Mouse (Mus musculus): Measurements from ENCODE around the gene Exosc7. TPM values are rescaled to one million over a fixed set of nuclear protein-coding genes. Genes with fewer than 3 reads are reported as not detected.

Exosc7 gene
- polyA plus RNA-seq, 1 experiment from 2014 or later: 71.4 TPM

GRCm38 (mm10) chr9:123152026-123152425 is 39.0 kb downstream of the Exosc7 start:
- H3K4me3 ChIP-seq (ENCODE audit: low read depth, low read length): no peak overlapping the region
- H3K36me3 ChIP-seq (ENCODE audit: control insufficient read depth, insufficient read depth, low read length): no peaks in the 10 kb centered on the region
- H3K9me3 ChIP-seq (replicated peaks; ENCODE audit: control insufficient read depth, low read length, poor library complexity, severe bottlenecking): no peaks in the 10 kb centered on the region
- no peak overlapping the region for H3K9ac ChIP-seq (ENCODE audit: low read depth, low read length)
- H3K27ac ChIP-seq (ENCODE audit: low read length): no peak overlapping the region
- no peak for ATAC-seq
- no peaks in the 10 kb centered on the region for H3K4me1 ChIP-seq (ENCODE audit: control insufficient read depth, insufficient read depth, low read length)
- H3K27me3 ChIP-seq (ENCODE audit: control insufficient read depth, insufficient read depth, low read depth, low read length): no peaks in the 10 kb centered on the region; the same call in 1 of the 2 replicates
- WGBS: 75% methylated on average over 3 of the region's 3 CpGs
- H3K4me2 ChIP-seq (ENCODE audit: low read length): no peak overlapping the region

GRCm38 (mm10) chr9:123153121-123153520 is 40.1 kb downstream of the Exosc7 start:
- H3K27ac ChIP-seq (ENCODE audit: low read length): no peak overlapping the region

DNA sequence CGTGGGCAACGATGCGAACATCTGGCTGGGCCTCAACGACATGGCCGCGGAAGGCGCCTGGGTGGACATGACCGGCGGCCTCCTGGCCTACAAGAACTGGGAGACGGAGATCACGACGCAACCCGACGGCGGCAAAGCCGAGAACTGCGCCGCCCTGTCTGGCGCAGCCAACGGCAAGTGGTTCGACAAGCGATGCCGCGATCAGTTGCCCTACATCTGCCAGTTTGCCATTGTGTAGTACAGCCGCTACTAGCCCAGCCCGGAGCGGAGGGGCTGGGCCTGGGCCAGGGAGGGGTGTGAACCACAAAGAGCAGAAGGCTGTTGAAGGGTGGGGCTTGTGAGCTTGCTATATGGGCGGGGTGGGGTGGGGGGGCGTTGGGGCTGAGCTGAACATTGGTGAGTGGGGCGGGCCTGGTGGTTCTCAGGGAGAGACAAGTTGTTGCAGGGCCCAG is 43.9 kb downstream of the Exosc7 start:
- H3K27ac ChIP-seq (ENCODE audit: low read length): no peak overlapping the region
- H3K9me3 ChIP-seq (replicated peaks; ENCODE audit: control insufficient read depth, low read length, poor library complexity, severe bottlenecking): no peaks in the 10 kb centered on the region
- H3K4me2 ChIP-seq (ENCODE audit: low read length): peak overlapping the region; percentile 20
- no peak overlapping the region for H3K9ac ChIP-seq (ENCODE audit: low read depth, low read length)
- H3K36me3 ChIP-seq (ENCODE audit: control insufficient read depth, insufficient read depth, low read length): no peaks in the 10 kb centered on the region
- no peaks in the 10 kb centered on the region for H3K4me1 ChIP-seq (ENCODE audit: control insufficient read depth, insufficient read depth, low read length)
- 30% methylated on average over 30 of the region's 30 CpGs for WGBS
- no peaks in the 10 kb centered on the region; the same call in 1 of the 2 replicates for H3K27me3 ChIP-seq (ENCODE audit: control insufficient read depth, insufficient read depth, low read depth, low read length)
- no peak overlapping the region for H3K4me3 ChIP-seq (ENCODE audit: low read depth, low read length)
- no peak for ATAC-seq

More at GRCm38 (mm10) chr9:123153121-123153520, 40.1 kb downstream of the Exosc7 start:
- H3K4me3 ChIP-seq (ENCODE audit: low read depth, low read length): no peak overlapping the region
- WGBS: 86% methylated on average over 2 of the region's 2 CpGs
- H3K9ac ChIP-seq (ENCODE audit: low read depth, low read length): no peak overlapping the region
- H3K9me3 ChIP-seq (replicated peaks; ENCODE audit: control insufficient read depth, low read length, poor library complexity, severe bottlenecking): no peaks in the 10 kb centered on the region
- no peak for ATAC-seq
- H3K4me2 ChIP-seq (ENCODE audit: low read length): no peak overlapping the region
- no peaks in the 10 kb centered on the region for H3K4me1 ChIP-seq (ENCODE audit: control insufficient read depth, insufficient read depth, low read length)
- no peaks in the 10 kb centered on the region for H3K36me3 ChIP-seq (ENCODE audit: control insufficient read depth, insufficient read depth, low read length)
- H3K27me3 ChIP-seq (ENCODE audit: control insufficient read depth, insufficient read depth, low read depth, low read length): no peaks in the 10 kb centered on the region; the same call in 1 of the 2 replicates

- ATAC-seq: no peak
These were observed 44.7 kb downstream of the Exosc7 start for GRCm38 (mm10) chr9:123157699-123158098.

DNA sequence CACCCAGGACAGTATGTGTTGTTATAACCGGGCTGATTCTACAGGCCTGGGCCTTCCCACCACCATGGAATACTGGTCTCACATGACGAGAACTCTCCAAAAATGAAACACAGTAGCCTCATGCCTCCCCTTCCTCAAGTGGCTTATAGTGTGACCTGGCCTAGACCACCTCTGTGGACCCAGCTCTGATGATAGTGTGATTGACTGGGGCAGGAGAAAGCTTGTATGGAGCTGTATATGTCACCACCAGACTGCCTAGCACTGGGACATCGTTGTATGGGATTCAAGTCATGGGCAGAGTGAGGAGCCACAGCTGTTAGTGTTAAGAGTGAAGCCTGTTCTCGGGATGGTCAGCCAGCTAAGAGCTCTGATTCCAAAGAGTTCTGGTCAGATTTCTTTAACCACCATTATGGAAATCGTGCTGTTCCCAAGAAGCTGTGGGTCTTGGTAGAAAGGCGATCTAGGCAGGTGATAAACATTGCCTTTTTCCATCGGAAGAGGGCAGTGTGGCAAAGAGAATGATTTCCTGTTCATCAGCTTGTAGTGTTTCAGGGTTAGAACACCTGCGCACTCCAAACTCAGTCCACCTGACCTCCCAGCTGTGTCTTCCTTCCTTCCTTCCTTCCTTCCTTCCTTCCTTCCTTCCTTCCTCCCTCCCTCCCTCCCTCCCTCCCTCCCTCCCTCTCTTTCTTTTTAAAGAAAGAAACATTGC is 45.3 kb downstream of the Exosc7 start:
- Histone ChIP-seq H3K27ac (ENCODE audit: low read length) (no peak overlapping the region), H3K27me3 (ENCODE audit: control insufficient read depth, insufficient read depth, low read depth, low read length) (no peaks in the 10 kb centered on the region; the same call in 1 of the 2 replicates), H3K9me3 (replicated peaks; ENCODE audit: control insufficient read depth, low read length, poor library complexity, severe bottlenecking) (no peaks in the 10 kb centered on the region), H3K36me3 (ENCODE audit: control insufficient read depth, insufficient read depth, low read length) (no peaks in the 10 kb centered on the region), H3K9ac (ENCODE audit: low read depth, low read length) (no peak overlapping the region), H3K4me3 (ENCODE audit: low read depth, low read length) (no peak overlapping the region), H3K4me1 (ENCODE audit: control insufficient read depth, insufficient read depth, low read length) (no peaks in the 10 kb centered on the region), H3K4me2 (ENCODE audit: low read length) (no peak overlapping the region)
- 57% methylated on average over 8 of the region's 8 CpGs for WGBS
- ATAC-seq: no peak

More at GRCm38 (mm10) chr9:123157699-123158098, 44.7 kb downstream of the Exosc7 start:
- Histone ChIP-seq H3K36me3 (ENCODE audit: control insufficient read depth, insufficient read depth, low read length) (no peaks in the 10 kb centered on the region), H3K27ac (ENCODE audit: low read length) (no peak overlapping the region), H3K27me3 (ENCODE audit: control insufficient read depth, insufficient read depth, low read depth, low read length) (no peaks in the 10 kb centered on the region; the same call in 1 of the 2 replicates), H3K4me2 (ENCODE audit: low read length) (no peak overlapping the region), H3K9me3 (replicated peaks; ENCODE audit: control insufficient read depth, low read length, poor library complexity, severe bottlenecking) (no peaks in the 10 kb centered on the region), H3K4me3 (ENCODE audit: low read depth, low read length) (no peak overlapping the region), H3K4me1 (ENCODE audit: control insufficient read depth, insufficient read depth, low read length) (no peaks in the 10 kb centered on the region), H3K9ac (ENCODE audit: low read depth, low read length) (no peak overlapping the region)

DNA sequence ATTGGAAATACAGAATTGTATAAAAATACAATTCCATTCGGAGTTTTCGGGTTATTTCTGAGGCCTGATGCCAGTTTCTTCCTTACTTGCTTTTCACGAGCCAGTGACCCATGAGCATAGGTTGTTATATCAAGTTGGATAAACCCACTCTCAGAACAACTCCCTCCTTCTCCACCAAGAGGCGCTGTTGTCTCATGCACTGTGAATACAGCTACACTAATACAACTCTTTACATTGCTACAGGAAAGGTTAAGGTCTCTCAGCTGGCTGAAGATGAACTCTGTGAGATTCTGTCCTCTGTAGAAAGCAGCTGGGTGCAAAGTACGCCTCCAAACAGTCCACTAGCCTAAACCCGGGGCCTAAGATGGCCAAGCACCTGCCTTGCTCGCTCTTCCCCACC is 46.3 kb downstream of the Exosc7 start:
- Histone ChIP-seq H3K9ac (ENCODE audit: low read depth, low read length) (no peak overlapping the region), H3K4me3 (ENCODE audit: low read depth, low read length) (no peak overlapping the region), H3K27ac (ENCODE audit: low read length) (no peak overlapping the region), H3K4me1 (ENCODE audit: control insufficient read depth, insufficient read depth, low read length) (no peaks in the 10 kb centered on the region), H3K36me3 (ENCODE audit: control insufficient read depth, insufficient read depth, low read length) (no peaks in the 10 kb centered on the region), H3K4me2 (ENCODE audit: low read length) (no peak overlapping the region), H3K27me3 (ENCODE audit: control insufficient read depth, insufficient read depth, low read depth, low read length) (no peaks in the 10 kb centered on the region; the same call in 1 of the 2 replicates), H3K9me3 (replicated peaks; ENCODE audit: control insufficient read depth, low read length, poor library complexity, severe bottlenecking) (no peaks in the 10 kb centered on the region)
- 0 out of 2 replicates have a peak, but pooled peaks have one; percentile 50 for ATAC-seq
- 66% methylated on average over 7 of the region's 7 CpGs for WGBS

- H3K4me2 ChIP-seq (ENCODE audit: low read length): no peak overlapping the region
- ATAC-seq: no peak
- H3K9me3 ChIP-seq (replicated peaks; ENCODE audit: control insufficient read depth, low read length, poor library complexity, severe bottlenecking): no peaks in the 10 kb centered on the region
- H3K36me3 ChIP-seq (ENCODE audit: control insufficient read depth, insufficient read depth, low read length): no peaks in the 10 kb centered on the region
- H3K27ac ChIP-seq (ENCODE audit: low read length): no peak overlapping the region
- H3K4me1 ChIP-seq (ENCODE audit: control insufficient read depth, insufficient read depth, low read length): peaks cover 5% of the 10 kb centered on the region; the same call in 1 of the 2 replicates
- no peaks in the 10 kb centered on the region; the same call in 1 of the 2 replicates for H3K27me3 ChIP-seq (ENCODE audit: control insufficient read depth, insufficient read depth, low read depth, low read length)
- no peak overlapping the region for H3K9ac ChIP-seq (ENCODE audit: low read depth, low read length)
- H3K4me3 ChIP-seq (ENCODE audit: low read depth, low read length): no peak overlapping the region
- WGBS: 70% methylated on average over 2 of the region's 2 CpGs
These were observed 48.8 kb downstream of the Exosc7 start for GRCm38 (mm10) chr9:123161792-123162191.

DNA sequence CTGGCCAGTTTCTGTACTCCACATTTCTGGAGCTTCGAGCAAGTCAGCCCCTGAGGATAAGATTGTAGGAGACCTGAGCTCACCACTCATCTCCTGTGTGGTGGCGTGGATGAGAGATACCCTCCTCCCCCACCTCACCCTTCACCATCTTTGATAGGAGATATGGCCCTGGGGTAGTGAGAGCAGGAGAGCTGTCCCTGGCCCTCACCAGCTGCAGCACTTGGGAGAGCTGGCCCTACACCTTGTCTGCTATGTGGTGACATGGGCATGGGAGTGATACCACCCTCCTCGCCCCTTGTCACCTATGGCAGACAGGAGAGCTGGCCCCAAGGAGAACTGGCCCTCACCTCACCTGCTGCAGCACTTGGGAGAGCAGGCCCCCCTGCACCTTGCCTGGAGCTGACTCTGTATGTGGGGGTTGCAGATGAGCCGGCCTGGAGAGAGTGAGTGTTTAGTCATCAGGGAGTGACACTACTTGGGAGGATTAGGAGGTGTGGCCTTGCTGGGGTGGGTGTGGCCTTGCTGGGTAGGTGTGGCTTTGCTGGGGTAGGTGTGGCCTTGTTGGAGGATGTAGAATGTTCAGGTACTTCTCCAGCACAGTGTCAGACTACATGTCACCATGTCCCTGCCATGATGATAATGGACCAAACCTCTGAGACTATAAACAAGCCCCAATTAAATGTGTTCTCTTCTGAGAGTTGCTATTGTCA is 50.1 kb downstream of the Exosc7 start:
- H3K9ac ChIP-seq (ENCODE audit: low read depth, low read length): no peak overlapping the region
- peaks cover 5% of the 10 kb centered on the region; the same call in 1 of the 2 replicates for H3K4me1 ChIP-seq (ENCODE audit: control insufficient read depth, insufficient read depth, low read length)
- no peaks in the 10 kb centered on the region for H3K9me3 ChIP-seq (replicated peaks; ENCODE audit: control insufficient read depth, low read length, poor library complexity, severe bottlenecking)
- 87% methylated on average over 4 of the region's 4 CpGs for WGBS
- no peak overlapping the region for H3K4me2 ChIP-seq (ENCODE audit: low read length)
- H3K4me3 ChIP-seq (ENCODE audit: low read depth, low read length): no peak overlapping the region
- no peaks in the 10 kb centered on the region for H3K36me3 ChIP-seq (ENCODE audit: control insufficient read depth, insufficient read depth, low read length)
- 0 out of 2 replicates have a peak, but pooled peaks have one; percentile 36 for ATAC-seq
- no peak overlapping the region for H3K27ac ChIP-seq (ENCODE audit: low read length)
- H3K27me3 ChIP-seq (ENCODE audit: control insufficient read depth, insufficient read depth, low read depth, low read length): no peaks in the 10 kb centered on the region

Data from midbrain, embryonic 16.5 days (tissue).